Mouse (Mus musculus) small intestine, adult 2 months (tissue): ENCODE measurements around the gene Ctdsp2. TPM values are rescaled to one million over a fixed set of nuclear protein-coding genes. Genes with fewer than 3 reads are reported as not detected.

Source experiments
- H3K27ac ChIP-seq: fragments of 200-500 bp; 2 replicates; pipeline ENCODE4 v1.5.1; 2012; ENCODE audit warnings: low read depth, low read length, control low read depth, inconsistent platforms; ENCODE audit not compliant: insufficient read depth
- H3K27me3 ChIP-seq: fragments of 200-500 bp; 2 replicates; pipeline ENCODE4 v1.6.1; 2012; ENCODE audit warnings: mild to moderate bottlenecking, moderate library complexity, low read length, inconsistent platforms; ENCODE audit not compliant: control insufficient read depth, insufficient read depth
- H3K36me3 ChIP-seq: fragments of 200-500 bp; 2 replicates; pipeline ENCODE4 v1.6.1; 2012; ENCODE audit warnings: mild to moderate bottlenecking, low read length, control low read depth, inconsistent platforms; ENCODE audit not compliant: control insufficient read depth, insufficient read depth
- H3K4me1 ChIP-seq: fragments of 200-500 bp; 2 replicates; pipeline ENCODE4 v1.6.1; 2012; ENCODE audit warnings: low read length, inconsistent platforms, mixed read lengths; ENCODE audit not compliant: control insufficient read depth, insufficient read depth, insufficient read length
- H3K4me3 ChIP-seq: fragments of 200-500 bp; 2 replicates; pipeline ENCODE4 v1.5.1; 2012; ENCODE audit warnings: low read depth, mild to moderate bottlenecking, control low read depth, inconsistent platforms, low read length, moderate library complexity
- CTCF ChIP-seq: fragments of 200-500 bp; IDR thresholded peaks from 2 replicates; pipeline ENCODE4 v1.5.1; 2012; ENCODE audit warnings: low read depth, mild to moderate bottlenecking, control low read depth, inconsistent platforms, low read length, moderate library complexity, mixed read lengths; ENCODE audit not compliant: insufficient replicate concordance, insufficient read length; ENCODE audit errors: extremely low read depth
- POLR2A ChIP-seq: fragments of 200-500 bp; IDR thresholded peaks from 2 replicates; pipeline ENCODE4 v1.6.1; 2012; ENCODE audit warnings: low read depth, mild to moderate bottlenecking, control low read depth, inconsistent platforms, low read length, moderate library complexity
- WGBS: fragments of 180-500 bp; shearing (Covaris S2); methylation state at CpG from one replicate; pipeline ENCODE4 v1.1.7; 2018; 5-methylcytosine and 5-hydroxymethylcytosine counted together
- polyA plus RNA-seq: library from polyadenylated mRNA; depleted of rRNA; stranded (reverse); fragments of >200 nt; gene quantifications from 2 replicates; pipeline ENCODE4 v1.2.3, GENCODE M21; 2012; rRNA removed

Ctdsp2 gene
- 43.9 and 118 TPM in 2 replicates for polyA plus RNA-seq

DNA sequence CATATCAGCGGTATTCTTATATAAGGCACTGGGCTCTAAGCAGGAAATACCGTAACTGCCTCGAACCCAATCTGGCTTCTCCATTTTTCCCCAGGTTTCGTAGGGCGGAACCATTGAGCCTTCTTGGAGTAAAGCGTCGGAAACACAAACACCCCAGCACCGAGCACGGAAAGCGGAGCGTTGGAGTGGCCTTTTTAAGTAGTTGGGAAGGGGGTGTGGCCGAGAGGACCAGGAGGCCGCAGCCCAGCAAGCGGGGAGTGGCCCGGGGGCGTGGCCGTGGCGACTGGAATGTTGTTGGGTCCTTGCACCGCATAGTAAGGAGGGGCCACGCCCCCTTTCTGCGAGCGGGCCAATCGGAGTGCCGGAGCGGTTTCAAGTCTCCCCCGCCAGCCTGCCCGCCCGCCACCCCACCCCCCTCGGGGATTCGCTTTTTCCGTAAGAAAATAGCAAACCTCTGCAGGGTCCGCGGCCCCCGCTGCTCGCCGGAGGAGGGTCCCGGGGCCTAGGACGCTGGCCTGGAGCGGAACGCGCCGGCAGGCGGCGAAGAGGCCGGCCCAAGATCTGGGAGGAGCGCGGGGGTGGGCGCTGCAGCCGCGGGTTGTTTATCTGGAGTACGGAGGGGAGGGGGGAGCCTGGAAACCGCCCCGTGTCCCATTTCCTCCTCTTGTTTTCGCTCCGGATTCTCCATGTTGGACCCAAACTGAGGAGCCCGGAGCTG, at the start of gene Ctdsp2:
Ctdsp2 (plus strand) TSS at position 441 of the 718 bp plus-strand sequence.
- WGBS, result under 1% methylated on average over 56 of the region's 56 CpGs
- TF ChIP-seq CTCF, result no peak
- TF ChIP-seq POLR2A, result peak; percentile 97
- H3K27ac ChIP-seq, result peak within 1 kb of the TSS; percentile 96

DNA sequence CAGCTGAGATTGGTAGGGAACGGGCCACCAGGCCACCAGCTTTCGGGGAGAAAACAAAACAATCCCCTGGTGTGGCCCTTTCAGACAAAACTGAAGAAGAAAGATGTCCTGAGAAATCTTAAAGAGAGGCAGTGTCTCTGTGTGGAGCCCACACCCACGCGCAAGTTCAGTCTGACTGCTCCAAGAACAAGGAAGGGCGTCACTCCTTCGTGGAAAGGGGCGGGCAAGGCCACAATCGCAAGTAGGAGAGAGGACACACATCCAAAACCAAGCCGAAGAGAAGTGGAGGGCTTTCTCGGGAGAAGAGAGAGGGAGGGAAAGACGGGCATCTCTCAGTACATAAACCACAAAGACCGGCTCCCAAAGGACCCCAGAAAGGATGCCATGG, 49.7 kb upstream of the Ctdsp2 start:
- no peaks in the 10 kb centered on the region for H3K36me3 ChIP-seq
- peak overlapping the region; percentile 70 for H3K4me3 ChIP-seq
- WGBS, result 16% methylated on average over 12 of the region's 12 CpGs
- H3K27me3 ChIP-seq, result no peaks in the 10 kb centered on the region
- peak overlapping the region; percentile 98 for H3K27ac ChIP-seq
- peaks cover 15% of the 10 kb centered on the region for H3K4me1 ChIP-seq
- TF ChIP-seq POLR2A (peak; percentile 34), CTCF (no peak)

More for the DNA sequence above, at the start of gene Ctdsp2:
- Histone ChIP-seq H3K4me3 (peak within 1 kb of the TSS; percentile 88), H3K4me1 (peaks cover 24% of the 10 kb centered on the region), H3K27me3 (no peaks in the 10 kb centered on the region), H3K36me3 (no peaks in the 10 kb centered on the region)

DNA sequence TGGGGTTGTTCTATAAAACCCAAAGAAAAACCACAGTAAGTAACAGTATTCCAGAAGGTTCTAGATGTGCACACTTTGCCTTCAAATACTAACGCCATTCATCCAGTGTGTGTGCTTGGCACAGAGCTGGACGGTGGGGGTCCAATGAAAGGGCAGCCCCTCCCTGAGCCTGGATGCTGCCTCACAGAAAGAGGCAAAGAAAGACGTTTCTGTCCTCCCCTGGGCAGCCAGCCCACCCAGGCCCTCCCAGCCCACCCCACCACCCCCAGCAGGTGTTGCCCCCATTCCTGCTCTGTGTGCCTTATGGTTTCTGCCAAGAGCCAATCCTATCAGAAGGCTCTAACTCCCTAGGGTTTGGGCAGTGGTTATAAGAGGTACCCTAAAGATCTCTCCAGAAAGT, 49.0 kb upstream of the Ctdsp2 start:
- Histone ChIP-seq H3K4me1 (peaks cover 19% of the 10 kb centered on the region), H3K36me3 (no peaks in the 10 kb centered on the region), H3K4me3 (no peak overlapping the region), H3K27me3 (no peaks in the 10 kb centered on the region), H3K27ac (peak overlapping the region; percentile 98; the same call in 1 of the 2 replicates)
- TF ChIP-seq CTCF (no peak), POLR2A (no peak)
- WGBS, result 74% methylated on average over 3 of the region's 3 CpGs

- H3K4me3 ChIP-seq, result no peak overlapping the region
- 75% methylated on average over 15 of the region's 15 CpGs for WGBS
- H3K27me3 ChIP-seq, result no peaks in the 10 kb centered on the region
- TF ChIP-seq POLR2A (no peak), CTCF (no peak)
- peak overlapping the region; percentile 75 for H3K27ac ChIP-seq
- peaks cover 27% of the 10 kb centered on the region for H3K4me1 ChIP-seq
- H3K36me3 ChIP-seq, result no peaks in the 10 kb centered on the region
Measured at GRCm38 (mm10) chr10:126930270-126931121, 48.0 kb upstream of the Ctdsp2 start.

DNA sequence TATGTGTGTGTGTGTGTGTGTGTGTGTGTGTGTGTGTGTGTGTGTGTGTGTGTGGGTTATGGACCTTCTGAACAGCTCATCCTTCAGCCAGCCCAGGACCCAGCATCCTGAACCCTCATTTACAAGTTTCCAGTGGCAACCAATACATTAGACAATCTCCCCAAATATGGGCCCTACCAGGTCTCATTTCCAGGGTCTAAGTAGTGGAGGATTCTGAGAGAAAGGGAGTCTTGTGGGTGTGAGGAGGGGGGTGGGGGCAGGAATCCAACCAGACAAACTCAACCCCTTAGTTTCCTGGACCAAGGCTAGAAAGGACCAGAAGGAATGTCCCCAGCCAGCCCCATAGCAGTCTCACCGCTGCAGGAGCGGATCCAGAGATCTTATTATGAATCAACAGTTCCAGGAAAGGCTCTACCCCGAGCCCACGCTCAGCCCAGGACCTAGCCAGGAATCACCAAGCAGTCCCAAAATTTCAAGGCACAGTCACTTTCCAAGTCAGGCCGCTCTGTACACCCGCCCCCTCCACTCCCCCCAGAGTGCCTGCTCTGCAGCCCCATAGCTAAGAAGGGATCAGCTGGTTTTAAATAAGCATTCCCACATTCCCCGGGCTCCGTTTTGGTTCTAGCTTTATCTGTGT, 47.3 kb upstream of the Ctdsp2 start:
- H3K36me3 ChIP-seq, result no peaks in the 10 kb centered on the region
- peaks cover 30% of the 10 kb centered on the region for H3K4me1 ChIP-seq
- H3K27ac ChIP-seq, result peak overlapping the region; percentile 75
- H3K4me3 ChIP-seq, result no peak overlapping the region
- no peaks in the 10 kb centered on the region for H3K27me3 ChIP-seq
- no peak for TF ChIP-seq POLR2A
- TF ChIP-seq CTCF, result no peak
- 76% methylated on average over 8 of the region's 8 CpGs for WGBS

DNA sequence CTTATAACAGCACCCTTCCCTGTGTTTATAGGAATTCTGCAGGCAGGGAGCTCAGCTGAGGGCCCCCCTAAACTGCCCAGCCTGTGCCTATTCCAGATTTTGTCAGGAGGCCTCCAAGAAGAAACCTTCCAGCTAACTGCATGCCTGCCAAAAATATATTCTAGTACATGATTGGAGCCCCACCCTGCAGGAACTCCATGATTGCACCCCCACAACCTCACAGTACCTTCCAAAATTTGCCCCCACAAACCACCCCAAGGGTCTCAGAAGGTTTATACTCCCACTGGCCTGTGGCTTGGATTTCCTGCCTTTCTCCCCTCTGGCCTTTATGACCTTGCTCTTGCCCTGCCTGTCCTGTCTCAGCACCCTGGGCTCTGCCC, 46.8 kb upstream of the Ctdsp2 start:
- no peak overlapping the region for H3K27ac ChIP-seq
- H3K36me3 ChIP-seq, result no peaks in the 10 kb centered on the region
- no peak overlapping the region for H3K4me3 ChIP-seq
- H3K4me1 ChIP-seq, result peaks cover 30% of the 10 kb centered on the region
- no peak for TF ChIP-seq CTCF
- no peaks in the 10 kb centered on the region for H3K27me3 ChIP-seq

GRCm38 (mm10) chr10:126934561-126934960, 44.0 kb upstream of the Ctdsp2 start:
- WGBS, result 62% methylated on average over 13 of the region's 13 CpGs
- no peak for TF ChIP-seq CTCF
- TF ChIP-seq POLR2A, result no peak
- Histone ChIP-seq H3K4me3 (peak overlapping the region; percentile 56), H3K27ac (peak overlapping the region; percentile 93), H3K36me3 (no peaks in the 10 kb centered on the region), H3K27me3 (no peaks in the 10 kb centered on the region), H3K4me1 (peaks cover 17% of the 10 kb centered on the region)
